Mouse (Mus musculus): ENCODE results near the gene Klc3.

The Klc3 gene

GRCm38 (mm10) chr7:19360944-19361343 lies 43.0 kb downstream of the Klc3 start:
- CTCF ChIA-PET, result no interaction called here

DNA sequence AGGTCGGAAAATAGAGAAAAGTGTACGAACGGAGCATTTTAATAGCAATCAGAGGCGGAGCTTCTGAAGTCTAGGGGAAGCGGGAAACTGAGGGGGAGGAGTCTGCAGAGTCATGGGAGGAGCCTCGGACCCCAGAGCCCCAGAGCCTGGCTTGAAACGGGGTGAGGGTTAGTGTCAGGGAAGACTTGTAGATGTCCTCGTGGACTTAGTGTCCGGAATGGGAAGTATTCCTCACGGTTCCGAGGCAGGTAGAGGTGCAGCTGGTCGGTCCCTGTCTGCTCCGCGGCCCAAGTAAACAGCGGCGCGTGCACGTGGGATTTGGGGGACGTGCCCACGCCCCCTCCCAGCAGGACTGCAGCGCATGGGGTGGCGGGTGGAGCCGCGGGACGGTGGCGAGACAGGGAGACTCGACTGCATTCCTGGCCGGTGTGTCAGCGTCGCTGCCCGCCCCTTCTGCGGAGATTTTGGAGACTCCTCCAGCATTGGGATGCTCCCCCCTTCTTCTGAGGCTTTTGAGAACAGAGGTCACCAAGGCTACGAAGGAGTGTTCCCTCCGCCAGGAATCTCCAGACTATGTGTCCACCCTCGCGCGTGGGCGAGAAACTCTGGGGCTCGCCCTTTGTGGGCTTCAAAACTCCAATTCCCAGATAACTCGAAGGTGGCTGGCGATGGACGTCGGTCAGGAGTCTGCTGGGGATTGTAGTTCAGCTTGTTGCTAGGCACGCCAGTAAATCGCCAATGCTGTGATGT lies 43.8 kb downstream of the Klc3 start:
- CTCF ChIA-PET, result no interaction called here

DNA sequence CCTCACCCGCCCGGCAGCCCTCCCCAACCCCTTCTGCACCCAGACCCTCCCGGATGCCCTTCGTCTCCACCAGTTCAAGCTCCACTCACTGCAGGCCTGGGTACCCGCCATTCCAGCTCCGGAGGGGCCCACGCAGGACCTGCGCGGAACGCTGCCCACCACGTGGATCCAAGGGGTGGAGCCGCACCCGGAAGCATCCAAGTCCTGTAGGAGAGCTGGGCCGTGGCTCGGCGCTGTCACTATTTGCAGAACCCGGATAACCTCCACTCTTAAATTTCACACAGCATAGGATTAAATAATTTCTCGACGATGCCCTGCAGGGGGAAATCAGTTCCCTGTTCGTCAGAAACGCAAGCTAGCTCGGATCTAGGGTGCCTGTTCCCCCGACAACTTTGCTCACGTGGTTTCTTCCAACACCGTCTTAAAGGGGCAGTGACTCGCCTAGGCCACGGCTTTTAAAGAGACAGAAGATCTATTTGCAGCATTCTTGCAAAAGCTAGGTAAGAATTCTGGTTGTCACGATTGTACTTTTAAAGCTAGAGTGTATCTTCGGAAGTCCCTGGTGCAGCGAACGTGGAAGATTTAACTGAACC lies 44.5 kb downstream of the Klc3 start, which contains the start of the genes Cd3eap and Ppp1r13l:
Gene Cd3eap, minus strand, starts transcription at position 185 of the 593 bp plus-strand sequence.
Gene Ppp1r13l, plus strand, starts transcription at position 451 of the 593 bp plus-strand sequence.
- CTCF ChIA-PET, result interaction anchor here (0.7 kb wide), 1 partner anchor 9 kb away, joined by 3 read pairs; no protein-coding TSS in a partner anchor

DNA sequence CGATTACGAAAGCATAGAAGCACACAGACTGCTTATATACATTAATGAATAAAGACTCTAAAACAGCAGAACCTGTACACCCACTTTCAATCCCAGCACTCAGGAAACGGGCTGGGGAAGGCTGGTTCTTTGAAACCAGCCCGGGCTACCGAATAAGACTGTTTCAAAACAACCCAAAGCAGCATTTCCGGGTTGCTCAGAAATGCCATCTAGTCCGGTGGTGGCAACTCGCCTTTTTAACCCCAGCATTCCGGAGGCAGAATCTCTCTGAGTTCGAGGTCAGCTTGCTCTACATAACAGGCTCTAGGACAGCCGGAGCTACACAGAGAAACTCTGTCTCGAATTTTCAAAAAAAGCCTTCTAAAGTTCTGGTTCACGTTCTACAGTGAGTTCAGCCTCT lies 45.3 kb downstream of the Klc3 start:
- CTCF ChIA-PET, result no interaction called here

DNA sequence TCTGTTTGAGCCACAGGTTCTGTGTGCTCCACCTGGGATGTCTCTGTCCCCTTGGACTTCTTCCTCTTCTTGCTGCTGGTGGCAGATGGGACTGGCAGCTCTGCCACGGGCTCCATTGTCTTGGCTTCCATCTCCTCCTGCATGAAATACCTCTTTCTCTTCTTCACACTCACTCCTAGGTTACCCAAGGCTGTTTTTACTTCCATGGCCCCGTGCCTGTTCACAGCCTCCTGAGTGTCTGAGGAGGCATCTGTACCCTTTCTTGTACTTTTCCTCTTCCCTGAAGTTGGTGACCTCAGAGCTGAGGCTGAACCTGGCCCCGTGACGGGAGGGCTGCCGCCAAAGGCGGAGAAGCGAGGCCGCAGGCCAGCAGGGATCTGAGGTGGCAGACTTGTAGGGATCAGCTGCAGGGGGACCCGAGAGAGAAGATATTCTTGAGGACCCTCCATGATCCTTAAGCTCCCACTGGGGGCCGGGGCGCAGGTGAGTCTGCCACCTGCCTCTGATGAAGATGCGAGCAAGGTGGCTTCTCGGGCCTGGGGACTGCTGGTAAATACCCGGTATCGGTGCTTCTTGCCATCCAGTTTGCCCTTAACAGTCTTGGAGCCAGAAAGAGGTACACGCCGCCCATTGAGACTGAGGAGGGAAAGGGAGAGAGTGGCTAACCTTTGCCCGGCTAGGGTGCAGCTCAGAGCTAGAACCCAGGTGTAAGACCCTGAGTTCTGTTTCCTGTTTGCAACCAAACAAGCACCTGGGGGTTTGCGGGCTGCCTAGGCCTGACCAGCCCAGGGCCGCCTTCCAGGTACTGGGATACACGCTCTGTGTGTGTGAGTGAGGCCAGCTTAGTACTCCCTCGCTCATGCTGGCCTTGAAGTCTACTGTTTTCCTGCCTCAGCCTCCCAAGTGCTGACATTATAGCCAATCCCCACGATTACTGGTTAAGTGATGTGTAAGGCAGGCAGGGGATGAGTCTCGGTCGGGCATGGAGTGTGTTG lies 46.2 kb downstream of the Klc3 start:
- CTCF ChIA-PET, result no interaction called here

- CTCF ChIA-PET, result no interaction called here
Observed at GRCm38 (mm10) chr7:19356311-19356710, 47.6 kb downstream of the Klc3 start.

DNA sequence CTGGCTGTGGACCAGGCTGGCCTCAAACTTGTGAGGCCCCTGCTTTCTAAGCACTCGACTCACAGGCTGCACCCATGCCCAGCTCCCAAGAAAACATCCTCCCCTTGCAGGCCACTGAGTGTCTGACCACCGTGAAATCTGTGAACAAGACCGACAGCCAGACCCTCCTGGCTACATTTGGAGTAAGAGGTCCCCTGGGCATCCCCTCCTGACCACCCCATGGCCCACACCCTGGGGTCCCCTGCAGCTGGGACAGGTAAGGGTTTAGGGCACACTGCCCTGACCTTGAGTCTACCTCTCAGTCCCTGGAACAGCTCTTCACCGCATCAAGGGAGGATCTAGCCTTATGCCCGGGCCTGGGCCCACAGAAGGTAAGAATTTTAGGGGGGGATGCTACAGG lies 48.9 kb downstream of the Klc3 start:
- CTCF ChIA-PET, result interaction anchor here (0.6 kb wide), 1 partner anchor 115 kb away, joined by 3 read pairs; no protein-coding TSS in a partner anchor

DNA sequence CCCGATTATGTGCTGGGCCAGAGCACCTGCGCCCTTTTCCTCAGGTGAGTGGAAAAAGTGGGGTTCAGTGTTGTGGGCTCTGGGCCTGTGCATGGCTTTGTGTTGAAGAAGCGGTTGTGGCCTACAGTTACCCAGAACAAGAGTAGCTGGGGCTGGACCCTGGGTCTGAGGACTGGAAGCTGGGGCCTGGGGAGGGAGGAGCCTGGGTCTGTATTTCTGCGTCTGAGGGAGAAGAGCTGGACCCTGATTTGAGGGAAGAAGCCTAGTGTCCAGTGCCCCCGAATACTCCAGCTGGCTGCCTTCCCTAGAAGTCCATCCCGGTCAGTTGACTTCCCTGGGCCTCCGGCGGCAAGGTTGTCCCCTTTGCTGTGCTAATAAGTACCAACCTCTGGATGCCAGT lies 53.7 kb downstream of the Klc3 start:
- CTCF ChIA-PET, result interaction anchor here (0.5 to 1.1 kb wide), 2 partner anchors 9 to 111 kb away, joined by 3 read pairs; partner anchors contain the start of genes Cd3eap and Ppp1r13l

DNA sequence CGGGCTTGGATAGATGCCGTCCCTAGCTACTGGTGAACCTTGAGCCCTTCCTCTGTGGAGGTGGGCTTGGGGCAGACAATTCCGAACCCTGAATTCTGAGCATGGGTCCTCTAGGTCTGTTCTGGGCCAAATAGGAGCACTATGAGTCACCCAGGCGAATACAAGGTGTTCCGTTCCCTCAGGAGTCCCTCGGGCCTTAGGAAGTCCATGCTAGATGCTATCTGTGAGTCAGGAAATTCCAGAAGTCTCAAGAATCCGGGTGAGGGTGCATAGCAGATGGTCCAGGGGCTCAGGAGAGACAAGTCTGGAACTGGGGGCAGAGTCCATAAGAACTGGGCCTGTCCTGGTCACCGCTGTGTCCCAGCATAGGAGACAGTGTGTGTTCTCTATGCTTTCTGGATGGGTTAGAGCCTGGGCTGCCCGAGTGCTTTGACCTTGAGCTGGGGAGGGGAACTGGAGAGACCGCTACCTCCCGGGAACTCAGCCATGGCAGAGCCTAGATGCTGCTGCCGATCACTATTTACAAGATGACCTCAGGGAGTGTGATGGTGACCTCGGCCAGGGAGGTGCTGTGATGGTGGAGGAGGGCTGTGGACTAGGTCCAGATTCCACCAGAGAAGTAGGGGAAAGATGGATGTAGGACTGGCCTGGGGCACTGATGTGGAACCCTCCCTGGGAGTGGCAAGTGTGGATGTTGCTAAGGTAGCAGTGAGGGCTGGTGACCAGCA lies 54.6 kb downstream of the Klc3 start:
- CTCF ChIA-PET, result no interaction called here

DNA sequence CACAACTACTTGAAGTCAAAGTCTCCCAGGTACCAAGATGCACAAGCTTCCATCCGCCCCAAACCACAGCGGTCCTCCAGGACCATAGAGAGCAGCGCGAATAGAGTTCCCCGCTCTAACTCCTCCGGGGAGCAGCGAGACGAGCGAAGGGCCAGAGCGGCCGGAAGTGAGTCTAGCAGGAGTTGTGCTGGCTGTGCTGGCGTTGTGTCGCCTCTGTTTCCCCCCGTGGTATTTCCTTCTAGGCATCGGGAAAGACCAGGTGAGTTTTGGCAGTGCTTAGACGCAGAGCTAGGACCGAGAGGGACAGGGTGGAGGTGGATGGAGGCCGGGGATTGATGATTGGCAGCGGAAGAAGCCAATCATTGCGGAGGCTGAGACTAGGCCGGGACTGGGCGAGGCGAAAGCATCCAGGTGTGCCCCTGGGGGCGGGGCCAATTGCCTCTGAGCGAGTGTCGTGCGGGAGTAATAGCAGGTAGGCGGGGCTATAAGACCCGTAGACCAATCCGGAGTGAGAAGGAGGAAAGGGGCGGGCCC lies 58.9 kb downstream of the Klc3 start:
- CTCF ChIA-PET, result interaction anchor here (1.2 kb wide), 1 partner anchor 46 kb away, joined by 5 read pairs; no protein-coding TSS in a partner anchor
